Mouse (Mus musculus) left cerebral cortex, adult 2 months (tissue): ENCODE measurements around the gene Col12a1. TPM values are rescaled to one million over a fixed set of nuclear protein-coding genes. Genes with fewer than 3 reads are reported as not detected.
"Not testable (repeated sequence)": the region's sequence is repeated elsewhere in the genome, so short reads cannot be mapped to it uniquely, and the experiment has no call there.

Source experiments
- DNase-seq, 2 experiments: peaks; one replicate each; pipeline ENCODE4 v3.0.0; 2021 to 2022; ENCODE audit warnings: low spot score in 2 of 2, mixed read lengths in 1 of 2; ENCODE audit errors: extremely low spot score in 1 of 2
- H3K27ac ChIP-seq: fragments of 200-600 bp; 2 replicates; pipeline ENCODE4 v1.8.1; 2022
- H3K4me3 ChIP-seq: fragments of 200-600 bp; 2 replicates; pipeline ENCODE4 v1.8.1; 2022
- CTCF ChIP-seq: fragments of 200-600 bp; IDR thresholded peaks from 2 replicates; pipeline ENCODE4 v1.8.1; 2022; ENCODE audit warnings: antibody characterized with exemption, mild to moderate bottlenecking, moderate library complexity
- intact Hi-C: fragments of 180-260 bp; cut with DNase I; formaldehyde crosslinking; loops from one replicate; pipeline ENCODE4 v1.15.1; 2025
- total RNA-seq, 2 experiments: library from RNA; stranded (reverse); gene quantifications; 2 replicates each; pipeline ENCODE4 v1.2.3; 2021

The Col12a1 gene
- total RNA-seq, 2 experiments from 2014 or later, result 6.3 to 7.4 TPM

- DNase-seq, result no peak
- TF ChIP-seq CTCF, result no peak
- Histone ChIP-seq H3K27ac (no peak overlapping the region), H3K4me3 (no peak overlapping the region)
- intact Hi-C loops, result no loop called here
These were observed 31.4 kb downstream of the Col12a1 start for GRCm38 (mm10) chr9:79687227-79687626.

GRCm38 (mm10) chr9:79686049-79686448 is 32.6 kb downstream of the Col12a1 start:
- TF ChIP-seq CTCF, result no peak
- intact Hi-C loops, result no loop called here
- no peak for DNase-seq
- no peak overlapping the region for H3K27ac ChIP-seq
- H3K4me3 ChIP-seq, result no peak overlapping the region

GRCm38 (mm10) chr9:79680453-79681240 is 38.0 kb downstream of the Col12a1 start:
- intact Hi-C loops, result no loop called here
- no peak for TF ChIP-seq CTCF
- no peak for DNase-seq

GRCm38 (mm10) chr9:79668806-79669205 is 49.8 kb downstream of the Col12a1 start:
- intact Hi-C loops, H3K27ac ChIP-seq, H3K4me3 ChIP-seq, DNase-seq: not testable (repeated sequence)

More at GRCm38 (mm10) chr9:79680453-79681240, 38.0 kb downstream of the Col12a1 start:
- Histone ChIP-seq H3K27ac (no peak overlapping the region), H3K4me3 (no peak overlapping the region)

- DNase-seq, result no peak
- no peak for TF ChIP-seq CTCF
- Histone ChIP-seq H3K27ac (no peak overlapping the region), H3K4me3 (peak overlapping the region; percentile 11; the same call in 1 of the 2 replicates)
- intact Hi-C loops, result no loop called here
These were observed 65.1 kb downstream of the Col12a1 start for GRCm38 (mm10) chr9:79653327-79654150.

- intact Hi-C loops, result no loop called here
- TF ChIP-seq CTCF, result no peak
- DNase-seq, result no peak
- H3K4me3 ChIP-seq, result no peak overlapping the region
- no peak overlapping the region for H3K27ac ChIP-seq
These were observed 70.0 kb downstream of the Col12a1 start for GRCm38 (mm10) chr9:79648587-79648986.

- no peak for TF ChIP-seq CTCF
- intact Hi-C loops, result no loop called here
- DNase-seq, result no peak
- Histone ChIP-seq H3K27ac (no peak overlapping the region), H3K4me3 (no peak overlapping the region)
These were observed 72.9 kb downstream of the Col12a1 start for GRCm38 (mm10) chr9:79645757-79646156.

GRCm38 (mm10) chr9:79639430-79640090 is 79.1 kb downstream of the Col12a1 start:
- Histone ChIP-seq H3K4me3 (no peak overlapping the region), H3K27ac (no peak overlapping the region)
- no peak for DNase-seq
- no peak for TF ChIP-seq CTCF
- intact Hi-C loops, result no loop called here

- H3K4me3 ChIP-seq, result no peak overlapping the region
- no peak for DNase-seq
- intact Hi-C loops, result no loop called here
- TF ChIP-seq CTCF, result no peak
- H3K27ac ChIP-seq, result no peak overlapping the region
These were observed 80.8 kb downstream of the Col12a1 start for GRCm38 (mm10) chr9:79637879-79638278.

GRCm38 (mm10) chr9:79634076-79634475 is 84.6 kb downstream of the Col12a1 start:
- no peak for DNase-seq
- TF ChIP-seq CTCF, result no peak
- Histone ChIP-seq H3K27ac (no peak overlapping the region), H3K4me3 (no peak overlapping the region)
- intact Hi-C loops, result no loop called here

GRCm38 (mm10) chr9:79631186-79631585 is 87.4 kb downstream of the Col12a1 start:
- no peak for DNase-seq
- no peak overlapping the region for H3K4me3 ChIP-seq
- no peak for TF ChIP-seq CTCF
- H3K27ac ChIP-seq, result no peak overlapping the region
- intact Hi-C loops, result no loop called here
